Mouse (Mus musculus): ENCODE results near the gene Smim4.
A peak's percentile ranks its signal among the peaks of the same experiment; 100 is the strongest.

The Smim4 gene

GRCm38 (mm10) chr14:31138219-31138896 is 9.6 kb upstream of the Smim4 start:
- DNase-seq = no peak

GRCm38 (mm10) chr14:31137791-31138190 is 9.0 kb upstream of the Smim4 start:
- DNase-seq = no peak

GRCm38 (mm10) chr14:31137281-31137595 is 8.5 kb upstream of the Smim4 start:
- DNase-seq = no peak

- no peak for DNase-seq
Observed at GRCm38 (mm10) chr14:31136411-31137280, 7.9 kb upstream of the Smim4 start.

- DNase-seq = no peak
Observed at GRCm38 (mm10) chr14:31135495-31136410, 7.0 kb upstream of the Smim4 start.

GRCm38 (mm10) chr14:31134015-31135000 is 5.6 kb upstream of the Smim4 start:
- no peak for DNase-seq

GRCm38 (mm10) chr14:31133023-31133665 is 4.4 kb upstream of the Smim4 start:
- peak; percentile 72 to 84 for DNase-seq

GRCm38 (mm10) chr14:31132491-31132975 is 3.8 kb upstream of the Smim4 start:
- DNase-seq = peak in 1 of 2 experiments; percentile 2

- DNase-seq = peak; percentile 71 to 78
Observed at GRCm38 (mm10) chr14:31132031-31132430, 3.3 kb upstream of the Smim4 start.

GRCm38 (mm10) chr14:31131272-31131821 is 2.6 kb upstream of the Smim4 start:
- DNase-seq = no peak

- DNase-seq = peak; percentile 86 to 90
Observed at GRCm38 (mm10) chr14:31130236-31131220, 1.8 kb upstream of the Smim4 start, which contains the start of gene Nt5dc2. TSS of gene Nt5dc2 (plus strand) at chr14:31131053.

GRCm38 (mm10) chr14:31129326-31130235 is 825 bp upstream of the Smim4 start:
- no peak for DNase-seq

GRCm38 (mm10) chr14:31128101-31128825 is 493 bp downstream of the Smim4 start:
- peak; percentile 87 to 88 for DNase-seq

GRCm38 (mm10) chr14:31126826-31127225 is 1.9 kb downstream of the Smim4 start:
- DNase-seq = no peak

- DNase-seq = no peak
Observed at GRCm38 (mm10) chr14:31125106-31126075, 3.4 kb downstream of the Smim4 start.

GRCm38 (mm10) chr14:31115522-31115921 is 13.2 kb downstream of the Smim4 start:
- no peak for DNase-seq

Measured in lung, adult 18-20 months (tissue).